Mouse (Mus musculus): ENCODE data around the gene Coq10a. TPM values are rescaled to one million over a fixed set of nuclear protein-coding genes. Genes with fewer than 3 reads are reported as not detected.

The Coq10a gene
- 10 to 100 TPM; 47.5 to 57.4 (median 51.9) TPM for total RNA-seq (2022)

DNA sequence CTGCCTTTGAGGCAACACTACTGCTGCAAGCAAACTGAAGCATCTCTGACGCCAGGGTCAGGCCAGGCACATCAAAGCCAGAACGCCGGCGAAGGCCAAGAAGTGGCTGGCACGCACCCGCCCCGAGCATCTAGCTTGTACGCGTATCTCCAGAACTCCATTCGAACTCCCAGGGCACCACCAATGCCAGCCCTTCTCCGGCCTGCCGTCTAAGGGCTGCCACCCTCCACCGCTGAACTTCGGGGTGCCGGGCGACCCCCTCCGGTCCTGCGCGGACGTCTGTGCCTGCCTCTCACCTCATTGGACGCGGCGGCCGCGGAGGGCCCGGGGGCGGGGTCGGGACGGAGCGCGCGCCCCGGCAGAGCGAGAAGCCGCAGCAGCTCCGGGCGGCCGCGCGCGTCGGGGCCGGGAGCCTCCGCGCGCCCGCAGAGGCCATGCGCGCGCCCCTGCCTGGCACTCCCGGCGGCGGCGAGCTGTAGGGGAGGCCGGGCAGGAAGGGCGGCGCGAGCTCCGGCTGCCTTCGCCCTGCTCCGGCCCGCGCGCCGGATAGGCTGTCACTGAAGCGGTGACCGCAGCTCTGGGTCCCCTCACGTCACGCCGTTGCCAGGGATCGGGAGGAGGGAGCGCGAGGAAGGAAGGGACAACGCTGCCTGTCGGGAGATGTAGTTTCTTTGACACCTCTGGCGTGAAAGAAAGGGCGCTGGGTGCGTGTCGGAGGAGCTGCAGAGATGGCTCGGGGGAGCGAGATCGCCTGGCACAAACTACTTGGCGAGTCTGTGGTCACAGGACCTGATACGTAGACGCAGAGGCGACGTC is at the start of gene Coq10a:
TSS of gene Coq10a (minus strand) at position 596 of the 816 bp plus-strand sequence.
- peak; percentile 92 to 94 for DNase-seq (ENCODE audit: low spot score in 2 of 2)

DNA sequence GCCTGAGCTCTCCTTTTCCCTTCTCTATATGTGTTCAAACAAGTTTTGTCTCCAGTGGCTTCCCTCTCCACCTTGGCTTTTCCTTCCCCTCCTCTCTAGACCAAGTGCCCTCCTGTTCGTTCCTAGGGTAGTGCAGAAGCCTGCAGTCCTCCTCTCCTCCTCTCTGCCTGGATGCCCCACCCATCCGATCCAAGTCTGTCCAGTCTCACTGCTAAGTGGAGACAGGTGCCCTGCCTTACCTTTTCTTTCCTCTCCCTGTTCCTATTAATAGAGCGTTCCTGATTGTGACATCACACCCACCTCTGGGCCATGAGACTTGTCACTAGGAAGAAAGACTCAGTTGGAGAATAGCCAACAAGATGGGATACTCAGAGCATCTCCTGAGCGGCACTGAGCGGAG is 46.1 kb upstream of the Coq10a start:
- no peak for DNase-seq (ENCODE audit: low spot score in 2 of 2)

DNA sequence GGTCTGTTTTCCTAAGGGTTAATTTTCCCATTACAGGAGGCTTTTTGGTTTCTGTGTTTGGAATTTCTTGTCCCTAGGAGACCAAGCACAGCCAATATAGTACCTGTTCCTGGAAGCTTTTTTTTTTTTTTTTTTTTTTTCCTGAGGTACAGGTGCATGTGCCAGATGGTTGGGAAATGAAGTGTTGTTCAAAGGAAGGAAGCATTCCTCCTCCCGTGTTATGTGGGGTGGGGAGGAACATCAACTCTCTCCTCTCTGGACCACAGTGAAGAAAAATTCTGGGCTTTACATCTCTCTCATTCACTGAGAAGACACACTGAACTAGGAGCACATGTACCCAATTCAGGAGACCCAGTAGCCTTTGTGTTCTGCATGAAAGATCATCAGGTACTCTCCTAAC is 44.3 kb upstream of the Coq10a start:
- no peak for DNase-seq (ENCODE audit: low spot score in 2 of 2)

DNA sequence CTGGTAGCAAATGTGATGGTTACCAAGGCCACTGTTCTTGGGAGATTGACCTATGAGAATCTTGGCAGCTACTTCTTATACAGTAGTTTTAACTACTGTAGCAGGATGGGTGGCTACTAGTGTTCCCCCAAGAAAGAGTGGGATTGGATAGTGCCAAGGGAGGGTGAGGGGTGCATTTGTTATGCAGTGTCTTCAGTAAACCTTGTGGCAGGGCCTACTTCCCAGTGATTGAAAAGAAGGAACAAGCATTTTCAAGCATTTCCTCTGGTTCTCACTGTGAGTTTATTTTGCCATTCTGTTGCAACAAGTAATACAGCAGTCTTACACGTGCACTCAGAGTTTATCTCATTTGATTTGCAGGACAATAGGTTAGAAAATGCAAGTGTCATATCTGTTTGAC is 43.8 kb upstream of the Coq10a start:
- DNase-seq (ENCODE audit: low spot score in 2 of 2) = no peak

DNA sequence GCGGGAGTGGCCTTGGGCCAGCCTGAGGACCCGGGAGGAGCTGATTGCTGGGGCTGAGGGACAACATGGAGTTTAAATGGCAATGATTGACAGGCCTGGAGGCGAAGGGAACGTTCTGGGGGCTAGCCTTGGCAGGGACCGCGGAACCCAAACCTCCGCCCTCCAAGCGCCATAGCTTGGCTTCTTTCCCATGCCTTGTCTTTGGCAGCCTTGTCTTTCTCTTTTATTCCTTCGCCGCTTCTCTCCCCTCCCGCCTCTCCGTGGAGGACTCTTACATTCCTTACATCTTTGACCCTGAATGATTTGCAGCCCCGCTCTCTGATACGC is 43.2 kb upstream of the Coq10a start:
- DNase-seq (ENCODE audit: low spot score in 2 of 2) = peak in 1 of 2 experiments; percentile 39

DNA sequence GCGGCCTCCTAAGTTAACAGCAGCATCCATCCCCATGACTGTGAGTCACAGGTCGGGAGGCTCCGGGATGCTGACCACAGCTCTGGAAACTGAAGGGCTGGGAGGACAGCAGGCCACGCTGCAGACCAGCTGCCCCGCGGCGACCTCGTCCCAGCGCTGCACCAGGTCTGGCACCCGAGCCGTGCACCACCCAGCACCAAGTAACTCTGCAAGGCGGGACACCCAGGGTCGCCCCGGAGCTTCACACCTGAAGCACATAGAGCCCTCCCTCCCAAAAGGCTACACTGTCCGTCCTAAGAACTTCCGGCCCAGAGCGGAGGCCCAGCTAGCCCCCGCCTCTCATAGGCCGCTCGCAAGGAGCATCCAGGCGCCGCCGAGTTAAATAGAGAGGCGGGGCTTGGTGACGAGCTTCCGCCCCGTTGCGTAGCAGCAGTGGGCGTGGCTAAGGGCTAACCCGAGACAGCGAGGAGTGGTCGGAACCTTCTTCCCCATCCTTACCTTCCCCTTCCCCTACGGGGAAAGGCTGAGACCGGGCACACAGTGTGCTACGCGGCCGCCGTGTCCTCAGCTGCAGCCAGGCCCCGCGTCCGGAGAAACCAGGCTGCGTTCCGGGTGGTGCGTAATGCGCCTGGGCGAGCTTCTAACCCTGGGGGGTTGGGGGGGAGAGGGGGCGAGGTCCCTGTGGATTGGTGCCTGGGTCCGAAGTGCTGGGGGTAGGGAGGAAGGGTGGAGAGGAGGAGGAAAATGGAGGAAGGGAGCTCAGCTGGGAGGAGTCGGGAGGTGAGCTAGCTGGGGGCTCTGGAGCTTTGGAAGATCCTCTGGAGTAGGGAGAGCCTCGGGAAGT is 42.6 kb upstream of the Coq10a start, which contains the start of the genes Nabp2 and Rnf41:
TSS of gene Nabp2 (minus strand) at position 282 of the 844 bp plus-strand sequence.
TSS of gene Rnf41 (plus strand) at position 447 of the 844 bp plus-strand sequence.
- DNase-seq (ENCODE audit: low spot score in 2 of 2) = peak; percentile 94

DNA sequence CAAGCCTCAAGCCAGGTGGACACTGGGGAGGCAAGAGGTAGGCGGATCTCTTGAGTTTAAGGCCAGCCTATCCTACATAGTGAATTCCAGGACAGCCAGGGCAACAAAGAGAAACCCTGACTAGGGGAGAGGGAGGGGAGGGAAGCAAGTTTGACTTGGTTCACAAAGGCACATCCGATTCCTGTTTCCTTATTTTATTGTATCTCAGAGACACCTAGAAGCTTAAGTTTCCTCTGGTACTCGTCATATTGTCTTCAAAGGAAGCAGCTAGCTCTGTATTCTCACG is 41.7 kb upstream of the Coq10a start:
- DNase-seq (ENCODE audit: low spot score in 2 of 2) = no peak

DNA sequence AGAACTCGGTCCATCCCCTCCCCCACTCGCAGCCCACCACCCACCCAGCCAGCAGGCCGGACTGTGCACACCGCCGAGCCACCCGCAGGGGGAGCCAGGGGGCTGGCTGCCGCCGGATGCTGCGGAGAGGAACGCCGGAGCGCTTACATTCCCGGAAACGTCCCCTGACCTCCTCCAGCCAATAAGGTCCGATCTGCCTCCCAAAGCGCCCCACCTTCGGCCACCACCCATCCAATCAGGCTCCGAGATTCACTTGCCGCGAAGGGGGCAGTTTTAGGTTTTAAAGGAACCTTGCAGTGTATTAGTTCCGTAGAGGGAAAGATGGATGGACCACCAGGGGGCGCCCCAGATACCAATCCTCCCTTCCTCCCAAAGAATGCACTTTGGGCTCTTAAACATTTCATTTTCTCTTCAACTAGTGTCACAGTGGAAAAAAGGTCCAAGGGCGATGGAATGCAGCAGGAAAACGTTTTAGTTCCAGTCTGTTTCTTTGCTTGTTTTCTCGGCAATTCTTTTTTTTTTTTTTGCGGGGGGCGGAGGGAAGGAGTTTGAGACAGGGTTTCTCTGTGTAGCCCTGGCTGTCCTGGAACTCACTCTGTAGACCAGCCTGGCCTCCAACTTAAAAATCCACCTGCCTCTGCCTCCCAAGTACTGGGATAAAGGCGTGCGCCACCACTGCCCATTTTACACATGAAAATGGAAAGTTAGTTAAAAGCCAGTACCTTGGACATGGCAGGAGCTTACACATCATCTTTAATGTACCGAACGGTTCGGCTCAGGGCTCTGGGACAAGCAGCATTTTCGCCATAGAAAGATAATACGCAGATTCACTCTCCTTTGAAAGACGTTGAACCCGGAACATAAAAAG is 41.1 kb upstream of the Coq10a start:
- peak; percentile 97 to 99 for DNase-seq (ENCODE audit: low spot score in 2 of 2)

DNA sequence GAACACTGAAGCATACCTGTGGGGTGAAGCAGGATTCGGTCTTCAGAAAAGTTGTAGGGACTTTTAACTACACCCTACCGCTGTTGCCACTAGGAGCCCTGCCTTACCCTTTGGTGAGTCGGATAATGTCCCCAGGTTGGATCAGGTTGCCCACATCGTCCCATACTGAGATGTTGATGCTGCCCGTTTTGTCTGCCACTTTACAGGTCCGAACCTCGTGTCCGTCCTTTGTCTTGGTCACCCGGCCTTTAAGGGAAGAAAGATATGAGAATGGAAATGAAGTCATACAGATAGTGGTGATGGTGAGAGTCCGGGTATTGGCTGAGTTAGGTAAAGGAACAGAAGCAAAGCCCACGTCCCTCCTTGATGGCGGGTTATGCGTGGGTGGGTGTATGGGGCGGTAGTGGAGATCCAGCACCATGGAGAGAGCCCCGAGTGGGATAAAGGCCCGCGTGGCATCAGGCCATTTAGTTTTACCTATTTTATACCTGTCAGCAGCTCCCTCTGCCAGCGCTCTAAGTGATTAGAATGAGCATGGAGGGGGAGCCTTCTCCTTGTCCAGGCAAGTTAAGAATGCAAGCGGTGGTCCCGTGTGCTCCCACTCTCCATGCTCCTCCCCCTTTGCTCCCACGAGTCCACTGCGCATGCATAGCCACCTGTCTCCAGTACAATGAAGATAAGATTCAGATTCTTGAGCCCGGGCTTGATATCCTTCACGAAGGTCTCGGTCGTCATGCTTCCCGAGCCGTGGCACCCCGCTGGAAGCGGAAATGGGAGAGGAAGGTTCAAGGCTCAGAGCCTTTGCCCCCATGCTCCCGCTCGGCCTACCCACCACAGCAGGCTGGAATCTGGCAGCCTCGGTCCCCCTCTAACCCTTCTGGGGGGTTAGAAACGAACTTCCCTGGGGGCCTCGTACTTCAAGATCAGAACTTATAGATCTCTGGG is 40.1 kb upstream of the Coq10a start:
- DNase-seq (ENCODE audit: low spot score in 2 of 2) = peak in 1 of 2 experiments; percentile 50

DNA sequence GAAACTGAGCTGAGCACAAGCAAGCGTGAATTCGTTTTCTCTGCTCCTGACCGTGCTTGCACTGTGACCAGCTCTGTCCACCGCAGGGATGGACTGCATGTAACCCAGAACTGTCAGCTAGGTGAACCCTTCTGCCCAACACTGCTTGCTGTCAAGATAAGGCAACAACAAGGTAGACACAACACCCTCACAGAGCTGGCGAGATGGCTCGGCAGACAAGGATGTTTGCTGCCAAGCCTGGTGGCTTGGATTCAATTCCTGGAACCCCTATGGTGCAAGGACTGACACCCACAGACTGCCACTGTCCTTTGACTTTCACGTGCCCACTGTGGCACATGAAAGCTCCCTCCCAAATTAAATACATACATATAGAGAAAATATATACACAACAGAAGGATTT is 35.1 kb upstream of the Coq10a start:
- no peak for DNase-seq (ENCODE audit: low spot score in 2 of 2)

DNA sequence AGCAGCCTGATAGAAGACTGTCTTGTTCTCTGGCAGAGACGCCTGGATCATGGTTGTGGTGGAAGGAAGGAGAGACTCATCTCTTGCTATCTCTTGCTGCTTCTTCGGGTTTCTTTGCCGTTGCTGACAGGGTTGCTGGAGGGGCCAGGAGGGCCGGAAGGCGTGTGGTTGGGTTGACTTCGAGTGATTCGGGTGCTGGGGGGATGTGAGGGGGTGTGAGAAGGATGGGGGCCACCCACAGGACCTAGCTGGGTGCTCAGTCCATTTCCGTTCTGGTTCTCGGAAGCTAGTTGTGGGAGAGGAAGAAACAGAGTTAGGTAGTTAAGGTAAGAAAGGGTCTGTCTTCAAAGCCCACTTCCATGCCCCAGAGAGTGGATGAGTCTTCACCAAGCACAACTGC is 32.8 kb upstream of the Coq10a start:
- DNase-seq (ENCODE audit: low spot score in 2 of 2) = no peak

DNA sequence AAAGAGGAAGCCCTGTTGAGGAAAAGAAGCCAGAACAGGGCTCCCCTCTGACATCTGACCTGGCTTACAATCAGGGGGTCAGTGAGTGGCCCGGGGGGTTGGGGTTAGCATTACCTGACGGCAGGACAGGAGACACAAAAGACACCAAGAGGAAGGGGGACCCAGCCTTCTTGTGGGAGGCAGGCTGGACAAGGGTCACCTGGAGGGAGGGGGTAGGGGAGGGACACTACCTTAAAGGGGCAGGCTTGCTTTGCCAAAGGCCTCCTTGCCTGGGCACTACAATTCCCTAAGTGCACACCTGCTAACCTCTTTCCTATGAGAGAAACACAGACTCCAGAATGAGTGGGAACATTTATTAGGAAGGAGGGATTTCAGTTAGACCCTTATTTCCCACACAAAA is 32.3 kb upstream of the Coq10a start, which contains the start of gene Slc39a5:
TSS of gene Slc39a5 (minus strand) at position 174 of the 400 bp plus-strand sequence.
- no peak for DNase-seq (ENCODE audit: low spot score in 2 of 2)

DNA sequence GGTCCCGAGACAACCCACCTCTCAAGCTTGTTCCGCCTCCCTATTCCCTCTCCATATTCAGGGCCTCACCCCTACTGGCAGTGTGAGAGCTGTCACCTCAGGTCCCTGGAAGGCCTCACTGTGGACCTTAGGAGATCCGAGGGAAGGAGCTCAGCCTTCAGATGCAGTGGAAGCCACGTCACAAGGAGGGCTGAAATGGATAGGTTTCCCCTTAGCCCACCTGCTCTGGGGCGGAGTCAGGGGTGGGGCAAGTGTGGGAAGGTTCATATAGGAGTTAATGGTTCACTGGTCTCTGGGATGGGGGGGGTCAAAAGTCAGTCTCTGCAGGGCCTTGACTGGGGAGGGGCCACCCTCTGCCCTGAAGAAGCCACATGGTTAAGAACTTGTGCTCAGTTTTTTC is 31.5 kb upstream of the Coq10a start:
- DNase-seq (ENCODE audit: low spot score in 2 of 2) = no peak

DNA sequence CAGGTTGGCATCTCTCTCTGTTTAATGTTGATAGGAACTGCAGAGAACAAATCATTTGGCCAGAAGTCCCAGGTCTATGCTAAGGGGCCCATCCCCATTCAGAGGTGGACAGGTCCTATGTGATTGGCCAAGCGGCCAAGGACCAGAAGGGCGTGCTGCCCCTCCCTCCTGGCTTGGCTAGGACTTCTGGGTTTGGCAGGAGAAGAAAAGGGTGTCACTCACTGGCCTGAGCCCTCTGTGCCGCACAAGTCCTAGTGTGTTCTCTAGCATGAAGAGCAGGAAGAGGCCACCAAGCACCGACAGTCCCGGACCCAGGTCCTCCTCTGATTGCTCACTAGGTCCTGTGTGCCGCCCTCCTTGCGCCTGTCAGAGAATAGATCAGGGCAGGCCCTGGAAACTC is 28.7 kb upstream of the Coq10a start:
- DNase-seq (ENCODE audit: low spot score in 2 of 2) = no peak

DNA sequence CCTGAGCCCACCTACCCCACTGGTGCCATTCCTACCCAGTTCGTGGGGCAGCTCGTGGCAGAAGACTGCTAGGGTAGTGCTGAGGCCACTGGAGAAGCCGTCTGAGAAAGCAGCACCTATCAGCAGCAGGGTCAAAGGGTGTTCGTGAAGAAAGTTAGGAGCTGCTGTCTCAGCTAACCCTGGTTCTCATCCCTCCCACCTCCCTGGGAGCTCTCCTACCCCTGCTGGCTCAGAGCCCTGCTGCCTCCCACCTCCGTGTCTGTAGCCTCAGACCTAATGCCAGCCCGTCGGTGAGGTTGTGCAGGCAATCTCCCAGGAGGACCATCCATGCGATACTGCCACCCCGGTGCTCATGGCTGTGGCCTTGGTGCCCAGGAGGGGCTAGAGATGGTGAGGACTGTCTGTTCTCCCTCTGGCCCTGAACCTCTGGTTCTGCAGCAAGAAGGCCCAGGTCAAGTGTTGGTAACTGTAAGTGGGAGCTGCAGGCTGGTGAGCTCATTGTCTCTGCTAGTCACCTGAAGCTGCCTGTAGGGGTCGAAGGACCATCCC is 28.0 kb upstream of the Coq10a start:
- DNase-seq (ENCODE audit: low spot score in 2 of 2) = no peak

DNA sequence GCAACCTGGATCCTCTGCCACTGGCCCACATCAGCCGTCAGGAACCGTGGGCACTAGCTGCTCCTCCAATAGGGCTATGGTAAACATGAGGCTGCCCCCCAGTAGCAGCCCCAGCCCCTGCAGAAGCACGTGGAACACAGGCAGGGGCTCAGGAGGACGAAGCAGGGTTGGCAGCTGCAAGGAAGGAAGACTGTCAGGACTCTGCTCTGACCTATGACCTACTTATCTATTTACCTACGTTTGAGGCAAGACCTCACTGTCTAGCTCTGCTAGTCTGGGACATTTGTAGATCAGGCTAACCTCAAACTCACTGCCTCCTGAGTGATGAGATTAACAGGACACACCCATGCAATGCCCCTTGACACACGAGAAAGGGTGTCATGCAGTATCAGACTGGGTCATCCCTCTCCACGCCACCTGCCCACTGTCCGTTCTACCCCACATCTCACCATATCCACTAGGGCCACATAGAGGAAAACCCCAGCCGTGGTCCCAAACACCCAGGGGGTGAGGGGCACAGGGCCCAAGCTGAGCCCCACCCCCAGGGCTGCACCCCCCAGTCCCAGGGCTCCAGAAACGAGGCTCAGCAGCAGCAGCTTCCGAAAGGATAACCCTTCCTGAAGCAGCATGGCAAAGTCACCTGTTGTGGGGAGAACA is 27.3 kb upstream of the Coq10a start:
- no peak for DNase-seq (ENCODE audit: low spot score in 2 of 2)

DNA sequence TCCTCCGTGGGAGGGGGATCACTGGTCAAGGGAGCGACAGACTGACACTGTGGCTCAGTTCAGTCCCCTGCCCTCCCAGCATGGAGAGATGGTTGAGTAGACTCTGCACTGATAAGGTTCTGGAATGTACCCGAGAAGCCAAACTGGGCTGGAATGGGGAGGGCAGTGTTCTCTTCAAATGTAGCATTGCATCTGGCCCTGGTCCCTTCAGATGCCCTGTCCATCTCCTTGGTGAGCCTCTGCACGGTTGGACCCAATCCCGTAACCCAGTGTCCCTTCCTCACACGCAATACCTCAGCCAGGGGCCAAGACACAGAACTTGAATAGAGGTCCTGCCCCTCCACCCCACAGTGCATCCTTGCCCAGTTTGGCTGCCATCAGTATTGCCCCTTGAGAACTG is 23.1 kb upstream of the Coq10a start:
- no peak for DNase-seq (ENCODE audit: low spot score in 2 of 2)

DNA sequence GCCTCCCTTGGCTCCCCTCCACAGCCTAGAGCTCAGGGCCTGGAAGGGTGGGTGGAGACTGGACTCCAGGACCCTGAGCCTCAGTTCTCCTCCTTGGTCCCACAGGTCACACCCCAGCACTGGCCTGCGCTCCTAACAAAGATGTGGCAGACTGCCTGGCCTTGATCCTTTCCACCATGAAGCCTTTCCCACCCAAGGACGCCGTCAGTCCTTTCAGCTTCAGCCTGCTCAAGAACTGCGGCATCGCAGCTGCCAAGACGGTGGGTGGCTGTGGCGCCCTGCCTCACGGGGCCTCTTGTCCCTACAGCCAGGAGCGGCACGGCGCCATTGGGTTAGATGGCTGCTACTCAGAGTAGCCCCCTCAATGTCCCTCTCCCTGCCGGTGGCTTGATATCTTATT is 21.6 kb upstream of the Coq10a start:
- DNase-seq (ENCODE audit: low spot score in 2 of 2) = no peak

DNA sequence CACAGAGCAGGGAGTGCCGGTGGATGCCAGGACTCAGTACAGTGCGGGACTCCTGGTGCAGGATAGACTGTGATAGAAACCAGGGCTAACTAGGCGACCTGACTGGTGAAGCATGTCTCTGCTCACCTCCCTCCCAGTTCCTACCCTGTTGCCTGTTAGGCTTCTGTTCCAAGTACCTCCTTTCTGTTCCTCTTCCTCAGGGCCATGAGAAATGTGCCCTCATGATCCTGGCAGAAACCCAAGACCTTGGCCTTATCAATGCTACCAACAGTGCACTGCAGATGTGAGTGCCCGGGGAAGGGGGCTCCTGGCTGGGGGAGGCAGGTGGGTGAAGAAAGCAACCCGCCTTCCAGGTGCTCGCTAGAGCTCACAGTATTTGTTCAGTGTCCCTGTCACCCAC is 20.8 kb upstream of the Coq10a start:
- no peak for DNase-seq (ENCODE audit: low spot score in 2 of 2)

DNA sequence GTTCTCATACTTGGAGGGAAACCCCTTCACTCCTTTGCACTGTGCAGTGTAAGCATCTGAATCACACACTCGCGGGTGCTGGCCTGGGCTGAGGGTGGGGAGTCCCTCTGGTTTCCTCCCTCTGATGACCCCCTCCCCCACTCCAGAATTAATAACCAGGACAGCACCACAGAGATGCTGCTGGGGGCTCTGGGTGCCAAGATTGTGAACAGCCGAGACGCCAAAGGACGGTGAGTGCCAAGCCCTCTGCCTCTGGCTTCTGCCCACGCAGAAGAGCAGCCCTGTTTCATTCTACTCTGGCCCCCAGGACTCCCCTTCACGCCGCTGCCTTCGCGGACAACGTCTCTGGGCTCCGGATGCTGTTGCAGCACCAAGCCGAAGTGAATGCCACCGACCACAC is 20.1 kb upstream of the Coq10a start:
- DNase-seq (ENCODE audit: low spot score in 2 of 2) = no peak
